In genomic region chr5:148248236-148248635, GRCm38 (mm10) we compare ENCODE assay signal across 26 mouse cellular contexts.
DNase-seq lines count a peak whose midpoint lies in the region; ATAC-seq lines count a peak whose summit lies in the region.
"Had no signal": no experiment of that assay in that cellular context is flagged by ENCODE, and none has a peak within 500 bp of the region (broad histone marks: within the 10 kb centered on the region; RNA-seq: fewer than 3 reads in every experiment).

No protein-coding gene starts in this region.

- peak; percentile 12 for DNase-seq in testis, postnatal 10 days (ENCODE audit: low spot score)
- no peak for DNase-seq in testis, postnatal 14 days (ENCODE audit: low spot score)
- no peak for DNase-seq in adrenal gland, adult 8-10 months
- DNase-seq: adrenal gland, postnatal 25 days; cerebellum, adult 11-12 months; cerebellum, adult 9-11 months; embryo, embryonic 11 days; gastrocnemius, postnatal 25 days; kidney, adult 9 months; kidney, postnatal 10 days; layer of hippocampus, postnatal 36 days; liver; lung, adult 2 months; lung, postnatal 14 days; midbrain, embryonic 14.5 days; right cerebral cortex, postnatal 25 days; thymus, postnatal 4 days had no signal

- WGBS in heart, embryonic 12.5 days, result 31% methylated on average over 2 of the region's 2 CpGs
- 55% methylated on average over 2 of the region's 2 CpGs for WGBS in heart, embryonic 11.5 days (ENCODE audit: insufficient replicate concordance)
- WGBS in heart, embryonic 16.5 days, result 25% methylated on average over 2 of the region's 2 CpGs
- 44% methylated on average over 2 of the region's 2 CpGs for WGBS in intestine, embryonic 16.5 days

- H3K9me3 ChIP-seq in heart, embryonic 12.5 days (replicated peaks), result peaks cover 20% of the 10 kb centered on the region
- H3K9me3 ChIP-seq in heart, embryonic 11.5 days (replicated peaks; ENCODE audit: control insufficient read depth, low read length), result peaks cover 2% of the 10 kb centered on the region; the same call in 1 of the 2 replicates
- peaks cover 6% of the 10 kb centered on the region for H3K9me3 ChIP-seq in heart, embryonic 16.5 days (replicated peaks; ENCODE audit: control insufficient read depth, low read length)
- no peaks in the 10 kb centered on the region for H3K9me3 ChIP-seq in intestine, embryonic 16.5 days (ENCODE audit: control insufficient read depth, low read length)
- H3K9me3 ChIP-seq: embryonic facial prominence, embryonic 15.5 days had no signal

- peaks cover 22% of the 10 kb centered on the region for H3K4me1 ChIP-seq in heart, embryonic 12.5 days (replicated peaks)
- 0 out of 2 replicates have a peak, but pooled peaks cover 3% of the 10 kb centered on the region for H3K4me1 ChIP-seq in heart, embryonic 11.5 days (ENCODE audit: control insufficient read depth, insufficient read depth, low read length)
- peaks cover 15% of the 10 kb centered on the region for H3K4me1 ChIP-seq in heart, embryonic 16.5 days (ENCODE audit: control insufficient read depth, insufficient read depth, low read length)
- H3K4me1 ChIP-seq in intestine, embryonic 16.5 days (ENCODE audit: control insufficient read depth, insufficient read depth, low read length), result no peaks in the 10 kb centered on the region

- H3K4me3 ChIP-seq in heart, embryonic 12.5 days, result no peak overlapping the region
- H3K4me3 ChIP-seq in heart, embryonic 11.5 days (ENCODE audit: low read depth, low read length), result no peak overlapping the region
- H3K4me3 ChIP-seq in heart, embryonic 16.5 days (ENCODE audit: low read length), result no peak overlapping the region
- no peak overlapping the region for H3K4me3 ChIP-seq in intestine, embryonic 16.5 days (ENCODE audit: low read length)
- H3K4me3 ChIP-seq: embryonic facial prominence, embryonic 15.5 days had no signal

- no peak overlapping the region for H3K9ac ChIP-seq in heart, embryonic 12.5 days
- no peak overlapping the region for H3K9ac ChIP-seq in heart, embryonic 11.5 days (ENCODE audit: low read depth, low read length)
- H3K9ac ChIP-seq in heart, embryonic 16.5 days (ENCODE audit: low read length), result no peak overlapping the region
- H3K9ac ChIP-seq in intestine, embryonic 16.5 days (ENCODE audit: low read depth, low read length), result no peak overlapping the region
- H3K9ac ChIP-seq: embryonic facial prominence, embryonic 15.5 days; liver, embryonic 14.5 days had no signal

- no peak for ATAC-seq in heart, embryonic 12.5 days (ENCODE audit: insufficient number of reproducible peaks, low FRiP score)
- ATAC-seq in heart, embryonic 11.5 days (replicated peaks; ENCODE audit: insufficient number of reproducible peaks, low FRiP score, low TSS enrichment), result no peak
- peak; percentile 76 for ATAC-seq in heart, embryonic 16.5 days (replicated peaks; ENCODE audit: extremely low read depth, insufficient read depth, low FRiP score)
- ATAC-seq in intestine, embryonic 16.5 days, result no peak
- ATAC-seq: forebrain, embryonic 14.5 days; intestine, postnatal 0 days had no signal

- no peak overlapping the region for H3K4me2 ChIP-seq in heart, embryonic 12.5 days
- no peak overlapping the region for H3K4me2 ChIP-seq in heart, embryonic 11.5 days
- no peak overlapping the region for H3K4me2 ChIP-seq in heart, embryonic 16.5 days (ENCODE audit: low read depth, low read length)
- no peak overlapping the region for H3K4me2 ChIP-seq in intestine, embryonic 16.5 days (ENCODE audit: low read depth, low read length)
- H3K4me2 ChIP-seq: embryonic facial prominence, embryonic 15.5 days had no signal

- H3K36me3 ChIP-seq in heart, embryonic 12.5 days, result no peaks in the 10 kb centered on the region
- no peaks in the 10 kb centered on the region for H3K36me3 ChIP-seq in heart, embryonic 11.5 days (ENCODE audit: control insufficient read depth, insufficient read depth, low read length)
- H3K36me3 ChIP-seq in heart, embryonic 16.5 days (ENCODE audit: control insufficient read depth, insufficient read depth), result no peaks in the 10 kb centered on the region
- no peaks in the 10 kb centered on the region for H3K36me3 ChIP-seq in intestine, embryonic 16.5 days (ENCODE audit: control insufficient read depth, insufficient read depth, low read length)
- H3K36me3 ChIP-seq: embryonic facial prominence, embryonic 15.5 days had no signal

- H3K27ac ChIP-seq in heart, embryonic 12.5 days (ENCODE audit: poor library complexity, severe bottlenecking), result peak overlapping the region; percentile 24; the same call in 1 of the 2 replicates
- no peak overlapping the region for H3K27ac ChIP-seq in heart, embryonic 11.5 days (ENCODE audit: low read depth, low read length)
- H3K27ac ChIP-seq in heart, embryonic 16.5 days (ENCODE audit: low read length), result peak overlapping the region; percentile 76
- H3K27ac ChIP-seq in intestine, embryonic 16.5 days (ENCODE audit: low read length), result no peak overlapping the region
- H3K27ac ChIP-seq: embryonic facial prominence, embryonic 15.5 days; liver, embryonic 14.5 days; stomach, postnatal 0 days had no signal

- no peaks in the 10 kb centered on the region for H3K27me3 ChIP-seq in heart, embryonic 12.5 days (replicated peaks)
- no peaks in the 10 kb centered on the region for H3K27me3 ChIP-seq in heart, embryonic 11.5 days (ENCODE audit: control insufficient read depth, insufficient read depth, low read length)
- H3K27me3 ChIP-seq in heart, embryonic 16.5 days (ENCODE audit: control insufficient read depth, insufficient read depth, low read length), result no peaks in the 10 kb centered on the region
- H3K27me3 ChIP-seq in intestine, embryonic 16.5 days (replicated peaks; ENCODE audit: control insufficient read depth, insufficient read depth, low read length), result no peaks in the 10 kb centered on the region
- H3K27me3 ChIP-seq: embryonic facial prominence, embryonic 15.5 days had no signal

Comparison
In these comparisons a context has a peak if more than half of its experiments do, and no peak if none do; other contexts are left out.
1. H3K27ac ChIP-seq: peak in heart, embryonic 12.5 days (single experiment) and heart, embryonic 16.5 days (single experiment); none in heart, embryonic 11.5 days (single experiment) and intestine, embryonic 16.5 days (single experiment).